9 mouse cellular contexts compared by ENCODE assay signal in the genomic region with DNA sequence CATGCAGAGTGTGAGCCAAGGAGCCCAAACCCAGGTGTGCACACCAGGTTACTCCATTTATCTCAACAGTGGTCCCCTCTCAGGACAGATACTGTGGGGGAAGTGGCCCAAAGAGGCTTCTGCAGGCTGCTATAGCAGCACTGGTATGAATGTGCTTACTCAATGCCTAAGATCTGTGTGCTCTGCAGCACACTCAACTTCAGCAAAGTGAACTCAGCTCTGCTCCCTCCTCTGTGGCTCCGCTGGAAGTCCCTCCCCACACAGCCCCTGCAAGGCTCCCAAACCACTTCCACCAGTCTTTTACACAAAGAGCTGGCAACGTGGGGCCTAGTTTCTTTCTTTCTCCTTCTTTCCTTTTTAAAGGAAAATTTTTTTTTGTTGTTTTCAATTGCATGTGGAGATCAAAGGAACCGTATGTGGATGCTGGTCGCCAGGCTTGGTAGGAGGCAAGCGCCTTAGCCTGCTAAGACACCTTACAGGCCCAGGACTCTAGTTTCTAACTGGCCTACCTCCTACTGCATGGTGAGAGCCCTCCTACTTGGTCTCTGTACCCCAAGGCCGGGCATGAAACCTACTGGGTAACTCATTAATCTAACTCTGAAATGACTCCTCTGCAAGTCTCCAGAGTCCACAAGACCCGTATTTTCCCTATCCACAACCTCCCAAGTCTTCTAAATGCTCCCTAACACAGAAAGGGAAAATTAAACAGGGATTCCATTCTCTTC. TPM values are rescaled to one million over a fixed set of nuclear protein-coding genes. Genes with fewer than 3 reads are reported as not detected.
A peak's percentile ranks its signal among the peaks of the same experiment; 100 is the strongest.
DNase-seq lines count a peak whose midpoint lies in the region; ATAC-seq and TF ChIP-seq lines count a peak whose summit lies in the region.
"Had no signal": no experiment of that assay in that cellular context is flagged by ENCODE, and none has a peak within 500 bp of the region (broad histone marks: within the 10 kb centered on the region; RNA-seq: fewer than 3 reads in every experiment).

No protein-coding gene starts in this region.

- no peak for TF ChIP-seq CTCF in spleen, adult 2 months (IDR thresholded peaks at IDR 0.05; ENCODE audit: extremely low read depth, insufficient read depth, insufficient read length, insufficient replicate concordance)

- 48% methylated on average over 7 of the region's 7 CpGs for WGBS in spleen, adult 2 months
- WGBS in macrophage (ENCODE audit: missing documents): 63% methylated on average over 7 of the region's 7 CpGs
- WGBS in hindbrain, embryonic 13.5 days: 32% methylated on average over 7 of the region's 7 CpGs

- no peak overlapping the region for H3K4me3 ChIP-seq in spleen, adult 2 months (ENCODE audit: extremely low read depth, insufficient read depth, insufficient read length)
- H3K4me3 ChIP-seq in macrophage (ENCODE audit: inconsistent target): no peak overlapping the region
- no peak overlapping the region for H3K4me3 ChIP-seq in hindbrain, embryonic 13.5 days
- H3K4me3 ChIP-seq: forebrain, embryonic 15.5 days had no signal

- no peaks in the 10 kb centered on the region for H3K27me3 ChIP-seq in spleen, adult 2 months (ENCODE audit: control insufficient read depth, insufficient read depth, low read length)
- H3K27me3 ChIP-seq in hindbrain, embryonic 13.5 days: no peaks in the 10 kb centered on the region
- H3K27me3 ChIP-seq: forebrain, embryonic 15.5 days had no signal

- H3K79me2 ChIP-seq in macrophage (ENCODE audit: inconsistent target): peaks cover 100% of the 10 kb centered on the region

- peaks cover 41% of the 10 kb centered on the region; the same call in 1 of the 2 replicates for H3K4me1 ChIP-seq in spleen, adult 2 months (ENCODE audit: control insufficient read depth, insufficient read depth, insufficient read length)
- peaks cover 15% of the 10 kb centered on the region for H3K4me1 ChIP-seq in hindbrain, embryonic 13.5 days (replicated peaks)

- no peak for ATAC-seq in hindbrain, embryonic 13.5 days (ENCODE audit: low FRiP score)
- ATAC-seq: forebrain, embryonic 15.5 days had no signal

- no peaks in the 10 kb centered on the region for H3K36me3 ChIP-seq in spleen, adult 2 months (ENCODE audit: control insufficient read depth, insufficient read depth, low read length)
- no peaks in the 10 kb centered on the region for H3K36me3 ChIP-seq in macrophage (ENCODE audit: inconsistent target)
- H3K36me3 ChIP-seq in hindbrain, embryonic 13.5 days: no peaks in the 10 kb centered on the region
- H3K36me3 ChIP-seq: forebrain, embryonic 15.5 days had no signal

- no peak for TF ChIP-seq POLR2A in spleen, adult 2 months (IDR thresholded peaks at IDR 0.05; ENCODE audit: low read depth, low read length)

- DNase-seq in spleen, adult 2 months (ENCODE audit: low read depth in 1 of 2, low spot score in 2 of 2): no peak
- DNase-seq in spleen, postnatal 4 days (ENCODE audit: low spot score in 2 of 2): no peak
- DNase-seq in kidney, adult 9 months: peak; percentile 91
- DNase-seq in layer of hippocampus, postnatal 14 days (ENCODE audit: low spot score in 2 of 2): no peak
- DNase-seq in embryo, embryonic 10 days (ENCODE audit: low spot score): no peak

- no peaks in the 10 kb centered on the region for H3K9me3 ChIP-seq in hindbrain, embryonic 13.5 days
- H3K9me3 ChIP-seq: forebrain, embryonic 15.5 days had no signal

- H3K27ac ChIP-seq in spleen, adult 2 months (ENCODE audit: insufficient read depth, low read length): peak overlapping the region; percentile 61
- H3K27ac ChIP-seq in macrophage: peak overlapping the region; percentile 47
- H3K27ac ChIP-seq in hindbrain, embryonic 13.5 days: no peak overlapping the region
- H3K27ac ChIP-seq: forebrain, embryonic 15.5 days; hindbrain, embryonic 14.5 days had no signal

- H3K9ac ChIP-seq in hindbrain, embryonic 13.5 days: no peak overlapping the region
- H3K9ac ChIP-seq: forebrain, embryonic 15.5 days; hindbrain, embryonic 14.5 days had no signal

- H3K4me2 ChIP-seq in hindbrain, embryonic 13.5 days: no peak overlapping the region
- H3K4me2 ChIP-seq: forebrain, embryonic 15.5 days; hindbrain, embryonic 14.5 days had no signal

RNA-seq across cellular contexts. Expression of gene Tbc1d14, which starts 35.3 kb away (rescaled TPM):
- polyA plus RNA-seq in spleen, adult 2 months (2012; rRNA removed): 30.9 and 38.3 TPM in 2 replicates
- total RNA-seq in macrophage (2018; cell fraction: chromatin; rRNA removed): 100 to 1,000 TPM in 19 of 26 experiments, 10 to 100 TPM in 7; 43.9 to 352 (median 164) TPM
- 10 to 100 TPM; 14.6 to 67.9 (median 47.5) TPM for total RNA-seq in macrophage (2018; cell fraction: cytosol; rRNA removed)
- 100 to 1,000 TPM in 14 of 26 experiments, 10 to 100 TPM in 12; 28.4 to 157 (median 105) TPM for total RNA-seq in macrophage (2018; cell fraction: nucleus; rRNA removed)
- polyA plus RNA-seq in macrophage (2018): 22.5 to 38.4 TPM (median 36.0 TPM) in 3 replicates
- 100 to 1,000 TPM in 1 of 2 experiments, 10 to 100 TPM in 1; 90.4 to 103 TPM for total RNA-seq in layer of hippocampus, postnatal 14 days (2021)
- polyA plus RNA-seq in hindbrain, embryonic 13.5 days (2015; fragmentation: Nextera tagmentation; extraction: Ambion mirVana): 68.1 and 70.1 TPM in 2 replicates
